Mouse (Mus musculus): ENCODE measurements around the gene Grin2d. TPM values are rescaled to one million over a fixed set of nuclear protein-coding genes. Genes with fewer than 3 reads are reported as not detected.

Gene Grin2d
- polyA plus RNA-seq, 1 experiment: 0.65 TPM

DNA sequence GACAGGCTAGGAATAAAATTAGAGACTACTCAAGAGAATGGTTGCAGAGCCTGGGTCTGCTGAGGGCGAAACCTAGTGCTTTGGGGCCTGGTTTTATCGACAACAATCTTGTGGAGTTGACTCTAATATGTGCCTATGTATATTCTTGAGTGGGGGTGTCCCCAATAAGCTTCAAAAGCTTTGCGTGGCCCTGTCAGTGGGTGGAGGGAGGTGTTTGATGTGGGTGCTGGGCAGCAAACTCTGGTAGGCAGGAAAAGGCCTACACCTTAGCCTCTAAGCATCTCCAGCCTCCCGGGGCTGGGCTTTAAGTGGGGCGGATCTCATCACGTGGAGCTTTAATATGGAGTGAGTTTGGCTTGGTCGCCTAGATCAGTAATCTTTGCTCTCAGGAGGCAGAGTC, 79.2 kb downstream of the Grin2d start:
- H3K4me2 ChIP-seq (ENCODE audit: low read depth): no peak overlapping the region
- H3K79me2 ChIP-seq (ENCODE audit: control insufficient read depth, insufficient read depth): no peaks in the 10 kb centered on the region
- no peaks in the 10 kb centered on the region for H3K36me3 ChIP-seq (ENCODE audit: control insufficient read depth, insufficient read depth)
- no peak overlapping the region for H3ac ChIP-seq (ENCODE audit: control insufficient read depth, insufficient read length)
- H3K27me3 ChIP-seq (ENCODE audit: control insufficient read depth, insufficient read depth, insufficient read length): peaks cover 18% of the 10 kb centered on the region
- TF ChIP-seq CEBPB (IDR thresholded peaks at IDR 0.05; ENCODE audit: insufficient read depth, poor library complexity, severe bottlenecking): no peak
- no peak for TF ChIP-seq E2F4 (IDR thresholded peaks at IDR 0.05; ENCODE audit: insufficient read depth)
- no peak for TF ChIP-seq MAX (IDR thresholded peaks at IDR 0.05; ENCODE audit: low read depth)
- TF ChIP-seq REST (IDR thresholded peaks at IDR 0.05; ENCODE audit: insufficient read depth, insufficient read length): no peak
- TF ChIP-seq TCF12 (IDR thresholded peaks at IDR 0.05; ENCODE audit: insufficient read depth, poor library complexity, severe bottlenecking): no peak
- no peak for TF ChIP-seq MYOG (IDR thresholded peaks at IDR 0.05; ENCODE audit: control insufficient read depth in 1 of 3, insufficient read depth in 1 of 3, insufficient read length in 2 of 3, low read depth in 2 of 3)
- TF ChIP-seq USF1 (IDR thresholded peaks at IDR 0.05; ENCODE audit: low read depth): no peak
- no peak for TF ChIP-seq SRF (IDR thresholded peaks at IDR 0.05; ENCODE audit: control insufficient read depth, insufficient read length, low read depth)
- TF ChIP-seq MYOD1 (IDR thresholded peaks at IDR 0.05; ENCODE audit: control insufficient read depth in 1 of 3, insufficient read length in 2 of 3, low read depth in 2 of 3): no peak
- no peak overlapping the region for H3K4me3 ChIP-seq

- H3K36me3 ChIP-seq (ENCODE audit: control insufficient read depth, insufficient read depth): no peaks in the 10 kb centered on the region
- no peak overlapping the region for H3K4me3 ChIP-seq
- peaks cover 18% of the 10 kb centered on the region for H3K27me3 ChIP-seq (ENCODE audit: control insufficient read depth, insufficient read depth, insufficient read length)
- no peak overlapping the region for H3K4me2 ChIP-seq (ENCODE audit: low read depth)
- no peak overlapping the region for H3ac ChIP-seq (ENCODE audit: control insufficient read depth, insufficient read length)
- H3K79me2 ChIP-seq (ENCODE audit: control insufficient read depth, insufficient read depth): no peaks in the 10 kb centered on the region
- TF ChIP-seq MAX (IDR thresholded peaks at IDR 0.05; ENCODE audit: low read depth) (no peak), CEBPB (IDR thresholded peaks at IDR 0.05; ENCODE audit: insufficient read depth, poor library complexity, severe bottlenecking) (no peak), REST (IDR thresholded peaks at IDR 0.05; ENCODE audit: insufficient read depth, insufficient read length) (no peak), POLR2AphosphoS2 (IDR thresholded peaks at IDR 0.05; ENCODE audit: insufficient read length, low read depth) (no peak), E2F4 (IDR thresholded peaks at IDR 0.05; ENCODE audit: insufficient read depth) (no peak), MYOD1 (IDR thresholded peaks at IDR 0.05; ENCODE audit: control insufficient read depth in 1 of 3, insufficient read length in 2 of 3, low read depth in 2 of 3) (no peak), SRF (IDR thresholded peaks at IDR 0.05; ENCODE audit: control insufficient read depth, insufficient read length, low read depth) (no peak), POLR2A (IDR thresholded peaks at IDR 0.05; ENCODE audit: insufficient read length, low read depth) (no peak), MYOG (IDR thresholded peaks at IDR 0.05; ENCODE audit: control insufficient read depth in 1 of 3, insufficient read depth in 1 of 3, insufficient read length in 2 of 3, low read depth in 2 of 3) (no peak), TCF3 (IDR thresholded peaks at IDR 0.05; ENCODE audit: insufficient read length, low read depth) (no peak), USF1 (IDR thresholded peaks at IDR 0.05; ENCODE audit: low read depth) (no peak), TCF12 (IDR thresholded peaks at IDR 0.05; ENCODE audit: insufficient read depth, poor library complexity, severe bottlenecking) (no peak)
These were observed 79.7 kb downstream of the Grin2d start for GRCm38 (mm10) chr7:45798511-45798836.

DNA sequence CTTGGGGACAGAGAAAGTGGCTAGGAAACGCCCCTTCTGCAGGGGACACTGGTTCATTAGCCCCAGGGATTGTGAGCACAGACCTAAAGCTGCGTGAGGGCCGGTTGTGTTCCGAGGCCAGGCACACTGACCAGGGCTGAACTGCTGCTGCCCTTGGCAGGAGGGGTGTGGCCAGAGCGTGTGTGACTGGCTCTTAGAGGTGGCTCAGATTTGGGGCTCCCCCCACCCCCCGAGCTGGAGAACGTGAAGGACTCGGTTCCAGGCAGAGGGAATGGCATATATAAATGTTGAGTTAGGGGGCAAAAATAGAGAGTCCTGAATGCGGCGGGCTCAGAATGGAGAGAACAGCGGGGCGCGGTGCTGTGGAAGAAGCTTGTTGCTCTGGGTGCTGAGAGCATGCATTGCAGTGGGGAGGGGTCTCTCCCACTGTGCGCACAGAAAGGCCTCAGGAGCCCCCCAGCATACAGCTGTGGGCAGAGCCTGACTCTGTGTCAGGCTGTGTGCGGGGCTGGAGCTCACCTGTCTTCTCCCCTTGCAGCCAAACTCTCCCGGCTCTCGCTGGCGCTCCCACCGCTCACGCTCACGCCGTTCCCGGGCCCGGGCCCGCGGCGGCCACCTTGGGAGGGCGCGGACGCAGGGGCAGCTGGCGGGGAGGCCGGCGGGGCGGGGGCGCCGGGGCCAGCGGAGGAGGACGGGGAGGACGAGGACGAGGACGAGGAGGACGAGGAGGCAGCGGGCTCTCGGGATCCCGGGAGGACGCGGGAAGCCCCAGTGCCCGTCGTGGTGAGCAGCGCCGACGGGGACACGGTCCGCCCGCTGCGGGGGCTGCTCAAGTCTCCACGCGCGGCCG, 80.3 kb downstream of the Grin2d start:
- peaks cover 18% of the 10 kb centered on the region for H3K27me3 ChIP-seq (ENCODE audit: control insufficient read depth, insufficient read depth, insufficient read length)
- TF ChIP-seq CEBPB (IDR thresholded peaks at IDR 0.05; ENCODE audit: insufficient read depth, poor library complexity, severe bottlenecking) (no peak), MYOD1 (IDR thresholded peaks at IDR 0.05; ENCODE audit: control insufficient read depth in 1 of 3, insufficient read length in 2 of 3, low read depth in 2 of 3) (no peak), MAX (IDR thresholded peaks at IDR 0.05; ENCODE audit: low read depth) (no peak), E2F4 (IDR thresholded peaks at IDR 0.05; ENCODE audit: insufficient read depth) (no peak), REST (IDR thresholded peaks at IDR 0.05; ENCODE audit: insufficient read depth, insufficient read length) (no peak), SRF (IDR thresholded peaks at IDR 0.05; ENCODE audit: control insufficient read depth, insufficient read length, low read depth) (no peak), MYOG (IDR thresholded peaks at IDR 0.05; ENCODE audit: control insufficient read depth in 1 of 3, insufficient read depth in 1 of 3, insufficient read length in 2 of 3, low read depth in 2 of 3) (no peak), POLR2A (IDR thresholded peaks at IDR 0.05; ENCODE audit: insufficient read length, low read depth) (no peak)

GRCm38 (mm10) chr7:45796950-45797349, 81.2 kb downstream of the Grin2d start:
- Histone ChIP-seq H3ac (ENCODE audit: control insufficient read depth, insufficient read length) (no peak overlapping the region), H3K4me2 (ENCODE audit: low read depth) (no peak overlapping the region), H3K36me3 (ENCODE audit: control insufficient read depth, insufficient read depth) (no peaks in the 10 kb centered on the region), H3K4me3 (no peak overlapping the region), H3K27me3 (ENCODE audit: control insufficient read depth, insufficient read depth, insufficient read length) (peaks cover 23% of the 10 kb centered on the region), H3K79me2 (ENCODE audit: control insufficient read depth, insufficient read depth) (no peaks in the 10 kb centered on the region)
- TF ChIP-seq SRF (IDR thresholded peaks at IDR 0.05; ENCODE audit: control insufficient read depth, insufficient read length, low read depth) (no peak), TCF3 (IDR thresholded peaks at IDR 0.05; ENCODE audit: insufficient read length, low read depth) (no peak), REST (IDR thresholded peaks at IDR 0.05; ENCODE audit: insufficient read depth, insufficient read length) (no peak), MAX (IDR thresholded peaks at IDR 0.05; ENCODE audit: low read depth) (no peak), CEBPB (IDR thresholded peaks at IDR 0.05; ENCODE audit: insufficient read depth, poor library complexity, severe bottlenecking) (no peak), POLR2A (IDR thresholded peaks at IDR 0.05; ENCODE audit: insufficient read length, low read depth) (no peak), E2F4 (IDR thresholded peaks at IDR 0.05; ENCODE audit: insufficient read depth) (no peak), USF1 (IDR thresholded peaks at IDR 0.05; ENCODE audit: low read depth) (no peak)

More for the DNA sequence above, 80.3 kb downstream of the Grin2d start:
- no peaks in the 10 kb centered on the region for H3K36me3 ChIP-seq (ENCODE audit: control insufficient read depth, insufficient read depth)
- H3K79me2 ChIP-seq (ENCODE audit: control insufficient read depth, insufficient read depth): no peaks in the 10 kb centered on the region
- no peak overlapping the region for H3ac ChIP-seq (ENCODE audit: control insufficient read depth, insufficient read length)
- H3K4me2 ChIP-seq (ENCODE audit: low read depth): no peak overlapping the region
- no peak overlapping the region for H3K4me3 ChIP-seq

Measured in myocyte (in vitro differentiated cells).